Comparison of ENCODE assay signal across 8 mouse cellular contexts in genomic region chr12:70967581-70967980, GRCm38 (mm10). TPM values are rescaled to one million over a fixed set of nuclear protein-coding genes. Genes with fewer than 3 reads are reported as not detected.
DNase-seq lines count a peak whose midpoint lies in the region; ATAC-seq lines count a peak whose summit lies in the region.

No protein-coding gene starts in this region.

- 46% methylated on average over 8 of the region's 8 CpGs for WGBS in limb, embryonic 11.5 days
- WGBS in stomach, embryonic 16.5 days: 26% methylated on average over 8 of the region's 8 CpGs

- DNase-seq in cerebellum, adult 11-12 months: peak; percentile 28
- no peak for DNase-seq in cerebellum, postnatal 4 days (ENCODE audit: low spot score in 2 of 2)
- DNase-seq in retina, postnatal 1 day: peak; percentile 22
- DNase-seq in retina, embryonic 14.5 days (ENCODE audit: low spot score): no peak
- no peak for DNase-seq in limb, embryonic 11.5 days (ENCODE audit: low spot score)
- DNase-seq in thymus, postnatal 10 days (ENCODE audit: low spot score in 2 of 2): no peak
- no peak for DNase-seq in c-Kit-positive CD71-positive TER-119-positive erythroid progenitor cells, embryonic 14.5 days (ENCODE audit: low spot score)

- H3K9me3 ChIP-seq in limb, embryonic 11.5 days (ENCODE audit: control insufficient read depth, low read length): no peaks in the 10 kb centered on the region
- no peaks in the 10 kb centered on the region for H3K9me3 ChIP-seq in stomach, embryonic 16.5 days (replicated peaks; ENCODE audit: control insufficient read depth, low read length)

- no peak overlapping the region; the same call in 1 of the 2 replicates for H3K27ac ChIP-seq in limb, embryonic 11.5 days (replicated peaks; ENCODE audit: low read depth, low read length)
- H3K27ac ChIP-seq in stomach, embryonic 16.5 days (ENCODE audit: low read length): peak overlapping the region; percentile 98

- ATAC-seq in limb, embryonic 11.5 days (ENCODE audit: insufficient number of reproducible peaks, low FRiP score, low TSS enrichment, low read depth): no peak
- no peak for ATAC-seq in stomach, embryonic 16.5 days (ENCODE audit: insufficient read depth, low FRiP score)

- peak overlapping the region; percentile 51 for H3K4me3 ChIP-seq in limb, embryonic 11.5 days (ENCODE audit: low read depth, low read length)
- H3K4me3 ChIP-seq in stomach, embryonic 16.5 days (replicated peaks; ENCODE audit: low read length): peak overlapping the region; percentile 67

- H3K27me3 ChIP-seq in limb, embryonic 11.5 days (ENCODE audit: control insufficient read depth, insufficient read depth, low read length): no peaks in the 10 kb centered on the region
- H3K27me3 ChIP-seq in stomach, embryonic 16.5 days (ENCODE audit: control insufficient read depth, insufficient read depth, low read length): no peaks in the 10 kb centered on the region

- no peaks in the 10 kb centered on the region for H3K36me3 ChIP-seq in limb, embryonic 11.5 days (ENCODE audit: control insufficient read depth, insufficient read depth, low read length)
- 0 out of 2 replicates have a peak, but pooled peaks cover 5% of the 10 kb centered on the region for H3K36me3 ChIP-seq in stomach, embryonic 16.5 days (ENCODE audit: control insufficient read depth, insufficient read depth, low read length)

- H3K9ac ChIP-seq in limb, embryonic 11.5 days (ENCODE audit: low read length): peak overlapping the region; percentile 77; the same call in 1 of the 2 replicates
- H3K9ac ChIP-seq in stomach, embryonic 16.5 days (ENCODE audit: low read length): peak overlapping the region; percentile 82

- H3K4me1 ChIP-seq in limb, embryonic 11.5 days (ENCODE audit: control insufficient read depth, insufficient read depth, low read length): no peaks in the 10 kb centered on the region
- peaks cover 6% of the 10 kb centered on the region; the same call in 1 of the 2 replicates for H3K4me1 ChIP-seq in stomach, embryonic 16.5 days (ENCODE audit: control insufficient read depth, insufficient read depth, low read length)

- peak overlapping the region; percentile 59 for H3K4me2 ChIP-seq in limb, embryonic 11.5 days (ENCODE audit: low read depth, severe bottlenecking)
- H3K4me2 ChIP-seq in stomach, embryonic 16.5 days (ENCODE audit: low read depth, low read length): peak overlapping the region; percentile 51

RNA-seq across cellular contexts. Expression of gene Psma3, which starts 6.8 kb away (rescaled TPM):
- 628 and 652 TPM in 2 replicates for polyA plus RNA-seq in limb, embryonic 11.5 days (2014; fragmentation: Nextera tagmentation; extraction: Ambion mirVana)
- 503 and 542 TPM in 2 replicates for polyA plus RNA-seq in stomach, embryonic 16.5 days (2015; fragmentation: Nextera tagmentation; extraction: Ambion mirVana)

RNA-seq across cellular contexts. Expression of gene Actr10, which starts 29.9 kb away (rescaled TPM):
- polyA plus RNA-seq in limb, embryonic 11.5 days (2014; fragmentation: Nextera tagmentation; extraction: Ambion mirVana): 266 and 287 TPM in 2 replicates
- polyA plus RNA-seq in stomach, embryonic 16.5 days (2015; fragmentation: Nextera tagmentation; extraction: Ambion mirVana): 207 and 219 TPM in 2 replicates

RNA-seq across cellular contexts. Expression of gene Arid4a, which starts 48.2 kb away (rescaled TPM):
- polyA plus RNA-seq in limb, embryonic 11.5 days (2014; fragmentation: Nextera tagmentation; extraction: Ambion mirVana): 37.4 and 39.4 TPM in 2 replicates
- 35.7 and 40.4 TPM in 2 replicates for polyA plus RNA-seq in stomach, embryonic 16.5 days (2015; fragmentation: Nextera tagmentation; extraction: Ambion mirVana)

Comparison
In these comparisons a context has a peak if more than half of its experiments do, and no peak if none do; other contexts are left out.
1. DNase-seq: peak in cerebellum, adult 11-12 months (single experiment) and retina, postnatal 1 day (single experiment); none in cerebellum, postnatal 4 days (0 of 2), retina, embryonic 14.5 days (single experiment), limb, embryonic 11.5 days (single experiment), thymus, postnatal 10 days (0 of 2) and c-Kit-positive CD71-positive TER-119-positive erythroid progenitor cells, embryonic 14.5 days (single experiment).